Mouse (Mus musculus) megakaryocyte, embryonic 14.5 days (primary cell): Measurements from ENCODE around the gene Usp46.

Experiments
- FLI1 ChIP-seq: IDR thresholded peaks from 2 replicates; pipeline ENCODE4 v1.6.1; 2012; ENCODE audit warnings: low read length, inconsistent platforms, mixed read lengths
- GATA1 ChIP-seq: IDR thresholded peaks from 3 replicates; pipeline ENCODE4 v1.6.1; 2012; ENCODE audit warnings: mixed read lengths, low read length, inconsistent platforms, borderline replicate concordance

DNA sequence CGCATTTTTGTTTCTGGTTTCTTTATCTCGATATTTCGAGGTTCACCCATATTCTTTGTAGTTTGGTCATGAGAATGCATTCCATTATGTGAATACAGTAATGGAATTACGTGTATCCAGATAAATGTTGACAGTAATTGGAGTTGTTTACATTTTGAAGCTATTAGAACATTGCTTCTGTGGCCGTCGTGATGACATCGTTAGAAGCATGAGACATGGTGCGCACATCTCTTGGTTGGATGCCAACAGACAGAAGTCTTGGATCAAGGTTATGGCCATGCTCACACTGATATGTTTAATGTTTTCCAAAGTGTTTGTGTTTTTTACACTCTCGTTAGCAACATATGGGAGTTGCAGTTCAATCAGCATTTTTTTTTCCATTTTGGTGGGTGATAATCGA, 30.8 kb upstream of the Usp46 start:
- TF ChIP-seq GATA1 (no peak), FLI1 (no peak)
